18 mouse cellular contexts compared by ENCODE assay signal in the genomic region with DNA sequence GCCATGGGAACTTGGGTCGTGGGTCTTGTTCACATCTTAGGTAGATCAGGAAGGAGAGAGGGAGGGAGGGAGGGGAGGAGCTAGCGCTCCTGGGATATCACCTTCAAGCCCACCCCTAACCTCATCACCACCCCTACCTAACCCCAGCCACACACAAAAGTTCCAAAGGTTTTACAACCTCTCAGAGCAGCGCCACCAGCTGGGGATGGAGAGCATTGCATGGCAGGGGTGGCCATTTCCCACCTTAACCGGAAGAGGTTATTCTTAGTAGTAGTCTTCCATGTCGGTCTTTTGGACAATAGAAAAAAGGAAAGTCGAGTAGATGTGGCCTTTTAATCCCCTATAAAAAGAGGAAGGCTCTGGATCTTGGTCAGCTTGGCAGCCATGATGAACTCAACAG. TPM values are rescaled to one million over a fixed set of nuclear protein-coding genes. Genes with fewer than 3 reads are reported as not detected.
DNase-seq lines count a peak whose midpoint lies in the region; ATAC-seq and TF ChIP-seq lines count a peak whose summit lies in the region.
"Had no signal": no experiment of that assay in that cellular context is flagged by ENCODE, and none has a peak within 500 bp of the region (broad histone marks: within the 10 kb centered on the region; RNA-seq: fewer than 3 reads in every experiment).

No protein-coding gene starts in this region.

- peaks cover 34% of the 10 kb centered on the region for H3K27me3 ChIP-seq in intestine, postnatal 0 days (replicated peaks; ENCODE audit: control insufficient read depth, insufficient read depth, low read length)
- H3K27me3 ChIP-seq in intestine, embryonic 15.5 days (replicated peaks), result peaks cover 16% of the 10 kb centered on the region
- peaks cover 13% of the 10 kb centered on the region; the same call in 1 of the 2 replicates for H3K27me3 ChIP-seq in lung, postnatal 0 days (replicated peaks; ENCODE audit: insufficient read depth, low read length)
- H3K27me3 ChIP-seq in small intestine, adult 2 months (ENCODE audit: control insufficient read depth, insufficient read depth, low read length), result peaks cover 17% of the 10 kb centered on the region

- no peaks in the 10 kb centered on the region; the same call in 1 of the 2 replicates for H3K9me3 ChIP-seq in intestine, postnatal 0 days (ENCODE audit: control insufficient read depth)
- no peaks in the 10 kb centered on the region for H3K9me3 ChIP-seq in intestine, embryonic 15.5 days
- no peaks in the 10 kb centered on the region for H3K9me3 ChIP-seq in lung, postnatal 0 days (ENCODE audit: low read length)
- H3K9me3 ChIP-seq in ES-E14 (ENCODE audit: control insufficient read depth, insufficient read depth, low read depth, low read length), result no peaks in the 10 kb centered on the region

- H3K4me2 ChIP-seq in intestine, postnatal 0 days (replicated peaks; ENCODE audit: low read depth), result no peak overlapping the region
- H3K4me2 ChIP-seq in intestine, embryonic 15.5 days (replicated peaks), result no peak overlapping the region
- H3K4me2 ChIP-seq in lung, postnatal 0 days (replicated peaks; ENCODE audit: low read depth, low read length), result no peak overlapping the region
- H3K4me2 ChIP-seq: kidney, embryonic 15.5 days; limb, embryonic 13.5 days had no signal

- H3K27ac ChIP-seq in intestine, postnatal 0 days (ENCODE audit: low read depth, low read length), result no peak overlapping the region
- no peak overlapping the region for H3K27ac ChIP-seq in intestine, embryonic 15.5 days
- H3K27ac ChIP-seq in lung, postnatal 0 days (ENCODE audit: low read length), result no peak overlapping the region
- no peak overlapping the region for H3K27ac ChIP-seq in ES-E14 (ENCODE audit: insufficient read depth, low read depth, low read length, poor library complexity, severe bottlenecking)
- H3K27ac ChIP-seq in small intestine, adult 2 months (ENCODE audit: insufficient read depth, low read depth, low read length), result no peak overlapping the region
- H3K27ac ChIP-seq: kidney, embryonic 15.5 days; limb, embryonic 13.5 days; midbrain, embryonic 10.5 days had no signal

- no peak for TF ChIP-seq EP300 in lung, postnatal 0 days (IDR thresholded peaks at IDR 0.05)

- no peak overlapping the region for H3K4me3 ChIP-seq in intestine, postnatal 0 days (ENCODE audit: low read depth, low read length)
- no peak overlapping the region for H3K4me3 ChIP-seq in intestine, embryonic 15.5 days (replicated peaks)
- H3K4me3 ChIP-seq in lung, postnatal 0 days (ENCODE audit: low read depth, low read length), result no peak overlapping the region
- no peak overlapping the region for H3K4me3 ChIP-seq in lung, adult 2 months (replicated peaks; ENCODE audit: extremely low read depth, low read depth, low read length)
- no peak overlapping the region for H3K4me3 ChIP-seq in ES-E14 (ENCODE audit: insufficient read depth in 1 of 2, low read depth in 1 of 2, low read length in 2 of 2, poor library complexity in 1 of 2, severe bottlenecking in 1 of 2)
- H3K4me3 ChIP-seq in small intestine, adult 2 months (ENCODE audit: low read depth, low read length), result no peak overlapping the region
- H3K4me3 ChIP-seq: kidney, embryonic 15.5 days; limb, embryonic 13.5 days; midbrain, embryonic 10.5 days had no signal

- no peak for TF ChIP-seq POLR2A in lung, adult 2 months (IDR thresholded peaks at IDR 0.05; ENCODE audit: borderline replicate concordance, extremely low read depth, low read depth, low read length)
- TF ChIP-seq POLR2A in small intestine, adult 2 months (IDR thresholded peaks at IDR 0.05; ENCODE audit: low read depth, low read length), result no peak

- in situ Hi-C loops in ES-E14 (cut with MboI; ENCODE audit: low sequenced_read_pairs in 2 of 2, unreplicated experiment in 2 of 2), result no loop called here

- ATAC-seq in intestine, postnatal 0 days, result no peak
- no peak for ATAC-seq in intestine, embryonic 15.5 days
- no peak for ATAC-seq in lung, postnatal 0 days
- ATAC-seq: forebrain, embryonic 14.5 days; hindbrain, embryonic 16.5 days had no signal

- no peaks in the 10 kb centered on the region for H3K36me3 ChIP-seq in intestine, postnatal 0 days (ENCODE audit: control insufficient read depth, insufficient read depth)
- no peaks in the 10 kb centered on the region for H3K36me3 ChIP-seq in intestine, embryonic 15.5 days
- no peaks in the 10 kb centered on the region for H3K36me3 ChIP-seq in lung, postnatal 0 days (ENCODE audit: insufficient read depth, low read length)
- H3K36me3 ChIP-seq in ES-E14 (ENCODE audit: control insufficient read depth, insufficient read depth, low read length, poor library complexity, severe bottlenecking), result no peaks in the 10 kb centered on the region
- H3K36me3 ChIP-seq in small intestine, adult 2 months (ENCODE audit: control insufficient read depth, insufficient read depth, low read length), result no peaks in the 10 kb centered on the region
- H3K36me3 ChIP-seq: kidney, embryonic 15.5 days; limb, embryonic 13.5 days; midbrain, embryonic 10.5 days had no signal

- H3K9ac ChIP-seq in intestine, postnatal 0 days (ENCODE audit: low read depth, low read length), result no peak overlapping the region
- no peak overlapping the region for H3K9ac ChIP-seq in intestine, embryonic 15.5 days
- H3K9ac ChIP-seq in lung, postnatal 0 days (replicated peaks; ENCODE audit: low read depth), result no peak overlapping the region
- H3K9ac ChIP-seq in ES-E14 (ENCODE audit: insufficient read depth, low read depth, low read length, poor library complexity, severe bottlenecking), result no peak overlapping the region
- H3K9ac ChIP-seq: kidney, embryonic 15.5 days; limb, embryonic 13.5 days had no signal

- TF ChIP-seq CTCF in intestine, postnatal 0 days (IDR thresholded peaks at IDR 0.05; ENCODE audit: low read depth), result peak; percentile 34
- peak; percentile 45 for TF ChIP-seq CTCF in lung, postnatal 0 days (IDR thresholded peaks at IDR 0.05)
- no peak for TF ChIP-seq CTCF in lung, adult 2 months (IDR thresholded peaks at IDR 0.05; ENCODE audit: insufficient read depth, low read length)
- peak; percentile 12; the same call in 1 of the 2 replicates for TF ChIP-seq CTCF in small intestine, adult 2 months (IDR thresholded peaks at IDR 0.05; ENCODE audit: extremely low read depth, insufficient read length, insufficient replicate concordance, low read depth, low read length)

- H3K4me1 ChIP-seq in intestine, postnatal 0 days (replicated peaks; ENCODE audit: control insufficient read depth, insufficient read depth, low read length), result no peaks in the 10 kb centered on the region
- H3K4me1 ChIP-seq in intestine, embryonic 15.5 days (replicated peaks), result peaks cover 13% of the 10 kb centered on the region
- no peaks in the 10 kb centered on the region for H3K4me1 ChIP-seq in lung, postnatal 0 days (ENCODE audit: insufficient read depth, low read depth, low read length)
- no peaks in the 10 kb centered on the region for H3K4me1 ChIP-seq in lung, adult 2 months (ENCODE audit: control insufficient read depth, insufficient read depth, low read length)
- H3K4me1 ChIP-seq in ES-E14 (ENCODE audit: control insufficient read depth in 2 of 2, insufficient read depth in 2 of 2, low read length in 2 of 2, poor library complexity in 1 of 2), result peaks cover 0 to 2% of the 10 kb centered on the region in 2 experiments; a peak in 1 of 4 replicates
- H3K4me1 ChIP-seq in small intestine, adult 2 months (ENCODE audit: control insufficient read depth, insufficient read depth, insufficient read length, low read length), result no peaks in the 10 kb centered on the region; the same call in 1 of the 2 replicates

- 65% methylated on average over 6 of the region's 6 CpGs for WGBS in intestine, postnatal 0 days
- 68% methylated on average over 6 of the region's 6 CpGs for WGBS in intestine, embryonic 15.5 days
- 67% methylated on average over 5 of the region's 6 CpGs for WGBS in lung, postnatal 0 days
- WGBS in lung, adult 2 months, result 67% methylated on average over 6 of the region's 6 CpGs
- 64% methylated on average over 6 of the region's 6 CpGs for WGBS in small intestine, adult 2 months

- no peak for DNase-seq in lung, postnatal 0 days (ENCODE audit: low spot score)
- no peak for DNase-seq in lung, adult 2 months
- DNase-seq in ES-E14 (ENCODE audit: low read depth, low spot score), result peak; percentile 47
- no peak for DNase-seq in right cerebral cortex, adult 2 months (ENCODE audit: low spot score in 2 of 2)
- DNase-seq: cerebellum, adult 18-20 months; heart, adult 18-20 months; heart, postnatal 10 days; lung, postnatal 10 days; thymus, adult 2 months had no signal

TF ChIP-seq in ES-E14, 5 proteins besides CTCF, POLR2A, EP300 and RAD21:
- TF ChIP-seq ZC3H11A (IDR thresholded peaks at IDR 0.05; ENCODE audit: borderline replicate concordance, low read depth, low read length) (no peak), MAFK (IDR thresholded peaks at IDR 0.05; ENCODE audit: insufficient read depth, low read depth, low read length) (no peak), HCFC1 (IDR thresholded peaks at IDR 0.05; ENCODE audit: borderline replicate concordance, insufficient read depth, low read length) (no peak), ZNF384 (IDR thresholded peaks at IDR 0.05; ENCODE audit: low read depth, low read length) (no peak), CHD2 (IDR thresholded peaks at IDR 0.05; ENCODE audit: low read depth, low read length) (no peak)

RNA-seq across cellular contexts. Expression of a gene that starts 4.0 kb away (rescaled TPM):
- 0.61 and 0.66 TPM in 2 replicates for polyA plus RNA-seq in intestine, postnatal 0 days (2015; fragmentation: Nextera tagmentation; extraction: Ambion mirVana)
- 2.1 and 2.2 TPM in 2 replicates for polyA plus RNA-seq in intestine, embryonic 15.5 days (2015; fragmentation: Nextera tagmentation; extraction: Ambion mirVana)
- polyA plus RNA-seq in lung, postnatal 0 days (2015; fragmentation: Nextera tagmentation; extraction: Ambion mirVana), result 0.66 and 0.93 TPM in 2 replicates
- polyA plus RNA-seq in lung, adult 2 months (2012; rRNA removed), result 0.71 and 1.2 TPM in 2 replicates
- 1.6 and 2.0 TPM in 2 replicates for total RNA-seq in ES-E14 (2012; rRNA removed)
- 0.81 and 1.3 TPM in 2 replicates for polyA plus RNA-seq in small intestine, adult 2 months (2012; rRNA removed)
- total RNA-seq: neutrophil, adult 5-6 weeks had no signal
